Mouse (Mus musculus) embryonic facial prominence, embryonic 11.5 days (tissue): ENCODE results near the gene Cpa2. TPM values are rescaled to one million over a fixed set of nuclear protein-coding genes. Genes with fewer than 3 reads are reported as not detected.
A peak's percentile ranks its signal among the peaks of the same experiment; 100 is the strongest.

Experiments used
- ATAC-seq: fragments of 200-750 bp; cut with Nextera tagmentation; replicated peaks from 2 replicates; pipeline ENCODE4 v1.8.0; 2017; ENCODE audit warnings: low read depth; ENCODE audit not compliant: insufficient number of reproducible peaks, low FRiP score, low TSS enrichment
- DNase-seq: peaks from one replicate; pipeline ENCODE4 v3.0.0-alpha.2; 2015; ENCODE audit warnings: low spot score
- H3K27ac ChIP-seq: fragments of 300-500 bp; sonication (generic); replicated peaks from 2 replicates; pipeline ENCODE4 v1.5.1; 2014; ENCODE audit warnings: mild to moderate bottlenecking, low read depth, low read length, control low read depth
- H3K27me3 ChIP-seq: fragments of 300-500 bp; sonication (generic); 2 replicates; pipeline ENCODE4 v1.6.1; 2014; ENCODE audit warnings: mild to moderate bottlenecking, low read length, moderate library complexity, mixed read lengths; ENCODE audit not compliant: control insufficient read depth, insufficient read depth
- H3K36me3 ChIP-seq: fragments of 300-500 bp; sonication (generic); replicated peaks from 2 replicates; pipeline ENCODE4 v1.6.1; 2014; ENCODE audit warnings: low read depth, mild to moderate bottlenecking, low read length, moderate library complexity, mixed read lengths; ENCODE audit not compliant: control insufficient read depth, insufficient read depth
- H3K4me1 ChIP-seq: fragments of 300-500 bp; sonication (generic); 2 replicates; pipeline ENCODE4 v1.6.1; 2014; ENCODE audit warnings: low read length, mixed read lengths; ENCODE audit not compliant: control insufficient read depth, insufficient read depth
- H3K4me2 ChIP-seq: fragments of 300-500 bp; sonication (generic); 2 replicates; pipeline ENCODE4 v1.6.1; 2014; ENCODE audit warnings: low read depth, mild to moderate bottlenecking, control low read depth, low read length, moderate library complexity
- H3K4me3 ChIP-seq: fragments of 300-500 bp; sonication (generic); 2 replicates; pipeline ENCODE4 v1.5.1; 2014; ENCODE audit warnings: low read depth, low read length, control low read depth
- H3K9ac ChIP-seq: fragments of 300-500 bp; sonication (generic); replicated peaks from 2 replicates; pipeline ENCODE4 v1.6.1; 2014; ENCODE audit warnings: mild to moderate bottlenecking, control low read depth, low read length
- H3K9me3 ChIP-seq: fragments of 300-500 bp; sonication (generic); replicated peaks from 2 replicates; pipeline ENCODE4 v1.6.1; 2016; ENCODE audit warnings: mild to moderate bottlenecking, low read length, inconsistent platforms, mixed read lengths; ENCODE audit not compliant: control insufficient read depth
- WGBS: fragments of 180-500 bp; shearing (Covaris S2); extraction: QIAGEN DNeasy Blood & Tissue Kit; methylation state at CpG from one replicate; pipeline ENCODE4 v1.1.7; 2014; 5-methylcytosine and 5-hydroxymethylcytosine counted together
- polyA plus RNA-seq: library from polyadenylated mRNA; unstranded; fragments of >200 nt; fragmentation: Nextera tagmentation; extraction: Ambion mirVana; gene quantifications from 2 replicates; pipeline ENCODE4 v1.2.1, GENCODE M21; 2014

The Cpa2 gene
- polyA plus RNA-seq, 1 experiment from 2014 or later: 9.1 TPM

DNA sequence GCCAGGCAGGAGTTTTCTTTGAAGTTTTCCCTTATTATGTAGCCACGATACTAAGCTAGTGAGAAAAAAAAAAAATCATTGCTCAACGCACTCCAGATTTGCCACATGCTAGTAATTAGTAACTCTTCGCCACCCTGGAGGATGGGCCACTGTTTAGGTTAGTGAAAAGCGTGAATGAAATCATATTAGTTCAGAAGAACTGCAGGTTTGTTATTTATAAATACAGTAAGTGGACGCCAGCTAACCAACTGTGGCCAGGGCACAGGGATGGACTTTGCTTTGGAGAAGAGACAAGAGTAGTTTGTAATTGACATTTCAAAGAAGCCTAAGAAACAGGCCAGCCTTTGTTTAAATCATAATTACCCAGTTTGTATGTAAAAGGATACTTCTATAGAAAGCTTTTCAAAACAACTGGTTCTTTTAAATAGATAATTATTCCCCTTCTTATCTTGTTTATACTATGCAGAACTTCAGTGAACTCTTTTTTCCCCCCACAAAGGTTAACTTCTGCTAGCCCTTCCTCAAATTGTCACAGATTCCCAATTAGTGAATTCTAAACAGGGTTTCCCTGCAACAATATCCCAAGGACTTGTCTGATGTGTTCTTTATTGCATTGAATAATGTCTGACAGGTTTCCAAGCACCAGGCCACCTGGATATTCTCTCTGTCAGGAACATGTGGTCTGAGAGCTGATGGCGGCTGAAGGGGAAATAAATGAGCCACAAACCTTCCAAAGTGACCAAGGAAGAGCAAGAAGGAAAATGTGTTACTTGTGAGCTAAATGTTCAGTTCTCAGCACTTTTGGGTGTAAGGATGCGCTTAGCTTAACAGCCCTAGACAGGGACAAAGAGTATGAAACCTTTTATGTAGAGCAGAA is 15.7 kb upstream of the Cpa2 start:
- Histone ChIP-seq H3K27ac (peak overlapping the region; percentile 96), H3K36me3 (no peaks in the 10 kb centered on the region), H3K27me3 (no peaks in the 10 kb centered on the region), H3K4me2 (no peak overlapping the region), H3K9me3 (no peaks in the 10 kb centered on the region), H3K9ac (no peak overlapping the region), H3K4me1 (peaks cover 7% of the 10 kb centered on the region; the same call in 1 of the 2 replicates), H3K4me3 (no peak overlapping the region)
- WGBS: 19% methylated on average over 7 of the region's 7 CpGs
- peak; percentile 72 for DNase-seq
- ATAC-seq: no peak

DNA sequence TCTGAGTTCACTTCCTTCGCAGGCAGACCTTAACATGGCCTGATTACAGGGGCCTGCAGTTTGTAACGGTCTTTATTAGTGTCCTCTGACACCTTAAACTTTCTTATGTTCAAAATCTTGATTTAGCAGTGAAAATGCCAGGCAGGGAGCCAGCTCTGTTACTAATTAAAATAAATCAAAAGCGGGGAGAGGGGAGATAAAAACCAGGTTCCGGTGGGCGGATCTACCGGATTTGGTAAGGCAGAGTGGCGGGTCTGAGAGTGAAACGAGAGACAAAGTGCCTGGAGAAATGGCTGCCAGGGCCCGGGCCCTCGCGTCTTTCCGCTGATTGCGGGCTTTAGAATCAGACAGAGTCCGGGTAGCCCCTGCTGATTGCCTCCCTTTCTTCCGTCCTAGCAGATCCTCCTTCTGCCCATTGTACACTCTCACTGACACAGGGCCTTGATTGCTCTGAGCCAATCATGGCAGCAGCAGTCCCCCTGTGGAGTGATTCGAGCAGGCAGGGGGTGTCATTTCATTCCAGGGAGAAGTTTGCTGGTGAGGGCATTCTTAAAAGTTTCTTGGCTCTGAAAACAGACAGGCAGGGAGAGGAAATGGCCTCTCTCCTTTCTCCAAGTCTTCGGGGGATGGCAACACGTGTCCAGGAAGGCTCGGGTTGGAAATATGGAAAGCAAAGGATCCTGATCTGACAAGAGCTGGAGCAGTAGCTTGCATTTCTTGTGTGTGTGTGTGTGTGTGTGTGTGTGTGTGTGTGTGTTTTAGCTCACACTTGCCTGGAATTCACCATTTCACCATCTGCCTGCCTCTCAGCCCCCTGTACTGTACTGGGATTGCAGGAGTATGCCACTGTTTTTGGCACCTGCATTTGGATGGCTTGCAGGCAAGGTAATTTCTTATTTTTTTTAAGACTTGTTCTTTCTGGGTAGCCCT is 14.5 kb upstream of the Cpa2 start:
- Histone ChIP-seq H3K4me2 (peak overlapping the region; percentile 25), H3K9me3 (no peaks in the 10 kb centered on the region), H3K36me3 (no peaks in the 10 kb centered on the region), H3K27me3 (no peaks in the 10 kb centered on the region), H3K4me3 (no peak overlapping the region), H3K4me1 (peaks cover 7% of the 10 kb centered on the region; the same call in 1 of the 2 replicates), H3K9ac (peak overlapping the region; percentile 64), H3K27ac (peak overlapping the region; percentile 96)
- DNase-seq: peak; percentile 91
- WGBS: 6% methylated on average over 19 of the region's 19 CpGs
- peak; percentile 79 for ATAC-seq

DNA sequence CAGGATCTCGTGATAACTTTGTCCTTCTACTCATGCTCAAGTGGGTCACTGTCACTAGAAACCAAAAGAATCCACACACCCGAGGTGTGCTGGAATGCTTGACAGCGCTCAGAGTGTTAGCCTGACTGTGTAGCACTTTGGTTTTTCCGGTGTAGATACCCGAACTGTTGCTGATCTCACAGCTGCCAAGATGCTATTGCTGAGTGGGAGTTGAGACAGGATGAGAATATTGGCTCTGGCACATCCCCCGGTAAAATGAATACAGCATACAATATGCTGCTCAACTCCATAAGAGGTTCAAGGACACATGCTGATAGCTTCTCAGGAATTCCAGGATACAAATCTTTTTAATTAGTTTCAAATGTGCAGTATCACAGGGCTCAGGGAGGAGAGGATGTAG is 12.6 kb upstream of the Cpa2 start:
- H3K4me3 ChIP-seq: no peak overlapping the region
- H3K36me3 ChIP-seq: no peaks in the 10 kb centered on the region
- ATAC-seq (no peak), DNase-seq (no peak)
- H3K9ac ChIP-seq: no peak overlapping the region; the same call in 1 of the 2 replicates
- H3K4me2 ChIP-seq: no peak overlapping the region
- H3K9me3 ChIP-seq: no peaks in the 10 kb centered on the region
- peaks cover 7% of the 10 kb centered on the region; the same call in 1 of the 2 replicates for H3K4me1 ChIP-seq
- H3K27ac ChIP-seq: peak overlapping the region; percentile 78; the same call in 1 of the 2 replicates
- H3K27me3 ChIP-seq: no peaks in the 10 kb centered on the region
- WGBS: 49% methylated on average over 6 of the region's 6 CpGs

DNA sequence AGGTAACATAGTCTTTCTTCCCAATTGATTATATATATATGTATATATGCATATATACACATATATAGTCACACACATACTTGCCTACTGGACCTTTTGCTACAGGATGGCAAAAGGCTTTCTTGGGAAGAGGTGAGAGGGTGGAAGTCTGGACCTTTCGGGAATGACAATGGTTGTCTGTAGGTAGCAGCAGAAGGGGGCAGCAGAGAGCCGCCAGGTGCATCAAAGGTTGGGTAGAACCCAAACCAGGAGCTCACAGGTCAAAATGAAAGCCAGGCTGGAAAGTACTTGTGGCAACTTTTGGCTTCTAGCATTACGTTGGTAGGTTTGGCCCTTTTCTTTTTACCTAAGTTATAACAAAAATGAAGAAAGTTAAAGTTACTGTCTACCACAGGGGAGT is 6.0 kb upstream of the Cpa2 start:
- Histone ChIP-seq H3K9ac (no peak overlapping the region), H3K27ac (no peak overlapping the region), H3K27me3 (no peaks in the 10 kb centered on the region), H3K36me3 (no peaks in the 10 kb centered on the region), H3K9me3 (no peaks in the 10 kb centered on the region), H3K4me2 (no peak overlapping the region), H3K4me3 (no peak overlapping the region), H3K4me1 (no peaks in the 10 kb centered on the region)
- peak; percentile 57 for DNase-seq
- 38% methylated on average over 3 of the region's 3 CpGs for WGBS
- ATAC-seq: no peak

DNA sequence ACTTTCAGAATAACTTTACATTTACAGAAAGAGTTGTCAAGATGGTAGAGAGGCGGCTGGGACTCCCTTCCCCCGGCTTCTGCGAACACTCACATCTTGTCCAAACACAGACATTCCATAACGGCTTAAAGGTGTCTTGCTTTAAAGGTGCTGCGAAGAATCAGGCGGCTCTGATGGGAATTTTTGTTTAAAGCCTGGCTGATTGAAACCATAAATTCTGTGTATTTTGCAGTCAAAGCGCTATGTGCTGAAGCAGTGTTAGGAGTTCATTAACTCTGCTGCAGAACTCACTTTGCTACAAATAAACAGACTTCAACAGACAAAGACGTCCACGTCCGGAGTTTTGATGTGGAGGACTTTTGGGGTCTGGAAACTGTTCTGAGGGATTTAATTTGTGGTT is 3.1 kb upstream of the Cpa2 start:
- no peaks in the 10 kb centered on the region for H3K36me3 ChIP-seq
- no peak overlapping the region for H3K4me3 ChIP-seq
- no peaks in the 10 kb centered on the region for H3K27me3 ChIP-seq
- H3K9me3 ChIP-seq: no peaks in the 10 kb centered on the region
- H3K9ac ChIP-seq: no peak overlapping the region
- no peak for ATAC-seq
- WGBS: 21% methylated on average over 10 of the region's 10 CpGs
- H3K4me1 ChIP-seq: peaks cover 7% of the 10 kb centered on the region
- peak; percentile 68 for DNase-seq
- peak overlapping the region; percentile 65 for H3K27ac ChIP-seq
- H3K4me2 ChIP-seq: no peak overlapping the region

DNA sequence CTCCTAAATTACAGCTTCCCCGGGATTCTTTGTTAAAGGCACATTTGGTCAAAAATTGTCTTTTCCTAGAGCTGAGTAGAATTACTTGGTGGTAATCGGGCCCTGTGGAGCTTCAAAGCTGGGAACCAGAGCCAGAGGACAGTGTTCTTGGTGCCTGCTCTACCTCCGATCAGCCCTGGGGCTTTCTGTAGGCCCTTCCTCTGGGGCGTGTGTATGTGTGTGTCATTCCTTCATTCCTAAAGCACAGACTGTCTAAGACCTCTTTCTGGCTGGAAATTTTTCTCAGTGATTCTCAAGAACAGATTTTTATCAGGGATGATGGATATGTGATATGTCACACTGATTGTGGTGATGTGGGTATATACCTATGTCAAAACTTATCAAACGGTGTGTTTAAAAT is 2.6 kb upstream of the Cpa2 start:
- Histone ChIP-seq H3K4me1 (peaks cover 7% of the 10 kb centered on the region), H3K4me3 (no peak overlapping the region), H3K9ac (no peak overlapping the region), H3K27ac (peak overlapping the region; percentile 65), H3K9me3 (no peaks in the 10 kb centered on the region), H3K36me3 (no peaks in the 10 kb centered on the region), H3K4me2 (no peak overlapping the region), H3K27me3 (no peaks in the 10 kb centered on the region)
- 39% methylated on average over 5 of the region's 5 CpGs for WGBS
- ATAC-seq (0 out of 2 replicates have a peak, but pooled peaks have one; percentile 60), DNase-seq (peak; percentile 40)

DNA sequence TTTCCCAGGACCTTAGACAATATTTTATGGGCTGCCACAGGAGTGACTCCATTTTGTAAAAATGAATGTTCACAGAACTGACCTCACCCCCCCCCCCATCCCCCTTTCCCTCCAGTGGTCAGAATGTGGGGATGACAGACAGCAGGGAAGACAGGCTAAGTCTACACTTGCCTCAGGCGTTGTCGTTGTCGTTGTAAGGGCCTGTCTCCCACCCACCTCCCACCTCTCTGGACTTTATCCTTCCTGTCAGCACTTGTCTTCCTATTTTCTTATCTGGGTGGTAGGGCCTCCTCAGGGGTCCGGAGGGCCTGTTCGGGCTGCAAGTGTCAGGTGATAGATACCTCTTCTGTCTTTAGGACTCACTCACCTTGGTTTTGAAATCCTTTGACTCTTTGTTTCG is 895 bp downstream of the Cpa2 start:
- no peak for DNase-seq
- Histone ChIP-seq H3K27me3 (no peaks in the 10 kb centered on the region), H3K36me3 (no peaks in the 10 kb centered on the region), H3K9ac (no peak overlapping the region), H3K9me3 (no peaks in the 10 kb centered on the region), H3K4me3 (no peak overlapping the region), H3K4me1 (peaks cover 7% of the 10 kb centered on the region), H3K27ac (peak overlapping the region; percentile 54; the same call in 1 of the 2 replicates), H3K4me2 (no peak overlapping the region)
- WGBS: 69% methylated on average over 6 of the region's 6 CpGs
- no peak for ATAC-seq
